Mouse (Mus musculus): ENCODE measurements at regions not wholly inside any gene's neighbourhood (a gene's known extent, or its start where the extent isn't known, plus 50 kb on each side); places are given as distances from the start of the nearest gene placed in this dataset.

DNA sequence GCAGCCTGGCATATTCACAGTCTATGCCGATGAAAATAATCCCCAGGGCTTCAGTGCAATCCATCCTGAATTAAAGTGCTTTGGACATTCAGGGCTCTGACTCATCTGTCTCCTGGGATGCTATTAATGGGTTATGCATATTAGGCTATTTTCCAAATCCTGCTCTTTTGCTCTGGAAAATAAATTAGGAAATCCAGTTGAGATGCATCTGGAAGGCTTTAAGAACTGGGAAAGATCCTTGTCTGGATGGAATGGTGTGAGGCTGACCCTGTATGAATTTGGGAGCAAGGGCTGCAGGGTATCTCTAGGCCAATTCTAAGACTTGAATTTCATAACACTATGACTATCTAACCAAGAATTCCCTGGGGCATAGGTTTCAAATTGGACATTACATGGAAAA is 234.5 kb upstream of the Prkcq start:
- TF ChIP-seq POLR2A (IDR thresholded peaks at IDR 0.05; ENCODE audit: borderline replicate concordance, control insufficient read depth, low read depth, low read length) (no peak), CTCF (IDR thresholded peaks at IDR 0.05; ENCODE audit: control insufficient read depth, insufficient read depth, low read length) (no peak)

All from bone marrow, adult 2 months (tissue).